Mouse (Mus musculus): Measurements from ENCODE around the gene Olfr728.

The Olfr728 gene

GRCm38 (mm10) chr14:50142580-50142979 lies at the start of gene Olfr728:
TSS of gene Olfr728 (minus strand) at chr14:50142680.
- in situ Hi-C loops (cut with MboI, MseI): no loop called here

GRCm38 (mm10) chr14:50188098-50188497 lies 45.6 kb upstream of the Olfr728 start, which contains the start of gene Olfr730:
TSS of gene Olfr730 (minus strand) at chr14:50188198.
- in situ Hi-C loops (cut with MboI, MseI): no loop called here

GRCm38 (mm10) chr14:50152810-50153209 lies 10.3 kb upstream of the Olfr728 start, which contains the start of gene Olfr729:
TSS of gene Olfr729 (minus strand) at chr14:50152910.
- in situ Hi-C loops (cut with MboI, MseI): no loop called here

GRCm38 (mm10) chr14:50122886-50123285 lies 19.6 kb downstream of the Olfr728 start, which contains the start of gene Olfr727:
TSS of gene Olfr727 (plus strand) at chr14:50123186.
- in situ Hi-C loops (cut with MboI, MseI): loop anchor here in 1 of 2 experiments (25.0 kb wide), 1 partner anchor 1189 kb away; no protein-coding TSS in a partner anchor

- in situ Hi-C loops (cut with MboI, MseI): no loop called here
Measured at GRCm38 (mm10) chr14:50090853-50091252, 51.6 kb downstream of the Olfr728 start, which contains the start of gene Olfr726. TSS of gene Olfr726 (minus strand) at chr14:50090953.

Measured in T-helper 17 cell (primary cell).